Mouse (Mus musculus): ENCODE measurements around the gene Fank1. TPM values are rescaled to one million over a fixed set of nuclear protein-coding genes. Genes with fewer than 3 reads are reported as not detected.
"Not testable (repeated sequence)": the region's sequence is repeated elsewhere in the genome, so short reads cannot be mapped to it uniquely, and the experiment has no call there.

The Fank1 gene
- polyA plus RNA-seq, 1 experiment from 2014 or later, result 0.54 TPM

DNA sequence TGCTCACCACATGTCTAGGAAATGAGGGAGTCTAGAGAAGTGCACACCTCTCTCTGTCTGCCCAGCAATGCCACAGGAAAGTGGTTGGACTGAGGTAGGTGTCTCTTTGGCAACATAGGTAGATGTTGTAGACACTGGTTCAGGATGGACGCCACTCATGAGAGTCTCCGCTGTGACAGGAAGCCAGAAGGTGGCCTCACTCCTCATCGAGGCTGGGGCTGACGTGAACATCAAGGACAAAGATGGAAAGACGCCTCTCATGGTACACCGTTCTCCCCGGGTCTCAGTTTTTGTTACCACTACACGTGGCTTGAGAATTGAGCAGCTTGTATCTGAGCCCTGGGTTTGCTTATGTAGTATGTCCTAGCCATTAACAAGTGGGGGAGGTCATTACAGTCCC is 103.1 kb downstream of the Fank1 start:
- ATAC-seq (ENCODE audit: insufficient read depth, low FRiP score, low read depth), result no peak
- Histone ChIP-seq H3K9ac (no peak overlapping the region), H3K9me3 (no peaks in the 10 kb centered on the region), H3K4me3 (replicated peaks) (no peak overlapping the region), H3K4me1 (no peaks in the 10 kb centered on the region), H3K27me3 (replicated peaks) (no peaks in the 10 kb centered on the region), H3K27ac (no peak overlapping the region), H3K4me2 (no peak overlapping the region), H3K36me3 (no peaks in the 10 kb centered on the region)
- WGBS, result 88% methylated on average over 8 of the region's 8 CpGs

DNA sequence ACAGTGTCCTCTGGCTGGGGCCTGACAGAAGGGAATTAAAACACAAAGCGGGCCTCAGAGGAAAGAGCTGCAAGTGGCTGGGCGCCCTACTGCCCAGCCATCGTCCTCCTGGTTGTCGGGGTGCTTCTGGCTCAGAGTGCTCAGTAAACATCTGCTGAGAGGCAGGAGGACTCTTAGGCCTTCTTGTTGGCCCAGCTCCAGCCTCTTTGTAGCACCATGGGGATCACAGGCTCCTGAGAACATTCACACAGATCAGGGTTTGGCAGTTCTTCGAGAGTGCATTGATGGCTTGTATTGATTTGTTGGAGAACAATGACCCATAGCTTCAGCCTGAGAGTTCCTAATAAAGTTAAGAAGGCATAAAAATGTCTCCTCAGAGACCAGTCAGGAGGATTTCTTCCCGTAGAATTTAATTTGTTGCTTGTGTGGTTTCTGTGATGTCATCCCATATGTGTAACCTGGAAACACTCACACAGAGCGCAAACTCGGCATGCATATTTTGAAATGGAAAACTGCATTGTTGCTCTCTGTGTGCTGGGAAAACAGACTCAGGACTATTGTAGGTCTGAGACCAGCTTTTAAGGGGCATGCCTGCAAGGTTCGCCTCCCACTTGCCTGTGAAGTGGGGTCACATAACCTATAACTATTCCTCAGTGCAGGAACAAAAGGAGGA is 108.2 kb downstream of the Fank1 start:
- not testable (repeated sequence) for ATAC-seq (ENCODE audit: insufficient read depth, low FRiP score, low read depth); H3K9me3 ChIP-seq; H3K36me3 ChIP-seq; H3K9ac ChIP-seq; H3K4me2 ChIP-seq; H3K27ac ChIP-seq; H3K4me3 ChIP-seq (replicated peaks); H3K4me1 ChIP-seq; H3K27me3 ChIP-seq (replicated peaks)
- WGBS, result 63% methylated on average over 5 of the region's 9 CpGs

DNA sequence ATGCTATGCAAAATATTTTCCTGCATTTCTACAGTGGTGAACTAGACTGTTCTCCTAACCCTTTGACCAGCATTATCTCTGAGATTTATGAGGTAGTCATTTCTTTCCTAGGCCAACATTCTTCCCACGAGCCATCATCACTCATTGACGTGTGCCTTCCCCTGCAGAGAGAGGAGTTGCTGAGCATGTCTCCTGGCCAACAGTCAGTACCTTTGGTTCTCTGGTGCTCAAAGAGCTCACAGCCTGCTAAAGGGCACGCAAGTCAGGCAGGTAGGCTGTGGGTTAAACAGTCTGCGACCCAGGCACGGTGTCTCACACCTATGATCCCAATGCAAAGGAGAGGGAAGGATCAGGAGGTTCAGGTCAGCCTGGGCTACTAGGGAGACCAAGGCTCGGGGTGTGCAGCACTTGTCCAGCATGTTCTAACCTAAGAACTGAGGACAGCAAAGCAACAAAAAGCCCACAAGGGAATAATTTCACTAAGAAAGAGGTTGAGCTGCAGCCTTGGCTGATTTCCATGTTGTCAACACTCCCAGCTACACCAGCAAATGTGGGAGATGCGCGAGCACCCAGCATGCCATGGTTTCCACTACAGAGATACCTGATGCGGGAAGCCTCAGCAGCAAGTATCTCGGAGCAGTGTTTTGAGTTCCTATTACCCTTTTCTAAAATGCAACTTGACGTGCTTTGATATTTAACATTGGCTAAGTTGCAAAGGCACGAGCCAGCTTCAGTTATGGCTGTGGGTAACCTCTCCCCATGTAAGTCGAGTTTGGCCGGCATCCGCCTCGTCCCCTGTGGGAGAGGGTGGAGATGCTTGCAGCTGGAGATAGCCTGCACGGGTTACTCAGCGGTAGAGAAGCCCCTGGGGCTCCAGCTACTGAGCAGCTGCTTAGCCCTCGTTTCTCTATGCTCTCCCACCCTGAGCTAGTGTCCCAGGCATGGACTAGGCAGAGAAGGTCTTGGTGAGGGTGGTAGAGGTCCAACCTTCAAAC is 112.6 kb downstream of the Fank1 start:
- Histone ChIP-seq H3K36me3 (no peaks in the 10 kb centered on the region), H3K4me1 (no peaks in the 10 kb centered on the region), H3K9ac (no peak overlapping the region), H3K4me2 (no peak overlapping the region), H3K4me3 (replicated peaks) (no peak overlapping the region), H3K27me3 (replicated peaks) (no peaks in the 10 kb centered on the region), H3K27ac (no peak overlapping the region), H3K9me3 (no peaks in the 10 kb centered on the region)
- WGBS, result 82% methylated on average over 19 of the region's 19 CpGs
- no peak for ATAC-seq (ENCODE audit: insufficient read depth, low FRiP score, low read depth)

DNA sequence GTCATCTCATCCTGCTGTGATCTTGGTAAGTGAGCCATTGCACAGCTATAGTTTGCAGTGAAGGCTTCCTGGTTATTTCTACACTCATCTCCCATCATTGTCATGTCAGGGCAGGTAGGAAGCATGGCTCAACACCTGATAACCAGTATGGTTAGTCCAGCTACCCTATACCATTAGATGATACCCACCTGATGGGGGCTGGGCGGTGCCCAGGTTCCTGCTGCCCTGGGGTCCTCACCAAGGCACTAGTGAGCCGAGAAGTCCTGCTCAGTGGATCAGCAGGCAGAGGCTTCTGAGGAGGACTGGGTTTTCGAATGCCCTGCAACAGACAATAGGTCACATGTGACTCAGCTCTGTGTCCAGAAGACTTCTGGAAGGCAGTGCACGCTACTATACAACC is 113.3 kb downstream of the Fank1 start:
- Histone ChIP-seq H3K9ac (no peak overlapping the region), H3K27ac (no peak overlapping the region), H3K4me1 (no peaks in the 10 kb centered on the region), H3K9me3 (no peaks in the 10 kb centered on the region), H3K4me2 (no peak overlapping the region), H3K4me3 (replicated peaks) (no peak overlapping the region), H3K27me3 (replicated peaks) (no peaks in the 10 kb centered on the region), H3K36me3 (no peaks in the 10 kb centered on the region)
- no peak for ATAC-seq (ENCODE audit: insufficient read depth, low FRiP score, low read depth)
- 88% methylated on average over 4 of the region's 4 CpGs for WGBS

DNA sequence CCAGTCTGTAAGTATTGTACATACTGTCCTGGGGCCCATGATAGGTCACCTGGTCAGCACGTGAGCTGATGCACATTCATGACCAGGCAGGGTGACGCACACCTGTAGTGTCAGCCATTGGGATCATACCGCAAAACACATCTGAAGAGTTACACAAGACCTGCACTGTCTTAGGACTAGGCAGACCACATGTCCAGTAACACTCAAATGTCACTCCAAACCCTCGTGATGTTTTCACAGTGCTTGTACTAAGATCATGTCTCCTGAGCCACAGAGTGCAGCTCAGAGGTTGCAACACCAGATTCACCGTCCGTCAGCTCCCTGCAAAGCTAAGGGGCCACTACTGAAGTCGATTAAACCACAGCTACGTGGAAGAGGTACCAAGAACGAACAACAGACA is 114.6 kb downstream of the Fank1 start:
- Histone ChIP-seq H3K9me3 (no peaks in the 10 kb centered on the region), H3K9ac (no peak overlapping the region), H3K4me1 (no peaks in the 10 kb centered on the region), H3K4me3 (replicated peaks) (no peak overlapping the region), H3K27ac (no peak overlapping the region), H3K27me3 (replicated peaks) (no peaks in the 10 kb centered on the region), H3K36me3 (no peaks in the 10 kb centered on the region), H3K4me2 (no peak overlapping the region)
- no peak for ATAC-seq (ENCODE audit: insufficient read depth, low FRiP score, low read depth)
- 83% methylated on average over 9 of the region's 9 CpGs for WGBS

DNA sequence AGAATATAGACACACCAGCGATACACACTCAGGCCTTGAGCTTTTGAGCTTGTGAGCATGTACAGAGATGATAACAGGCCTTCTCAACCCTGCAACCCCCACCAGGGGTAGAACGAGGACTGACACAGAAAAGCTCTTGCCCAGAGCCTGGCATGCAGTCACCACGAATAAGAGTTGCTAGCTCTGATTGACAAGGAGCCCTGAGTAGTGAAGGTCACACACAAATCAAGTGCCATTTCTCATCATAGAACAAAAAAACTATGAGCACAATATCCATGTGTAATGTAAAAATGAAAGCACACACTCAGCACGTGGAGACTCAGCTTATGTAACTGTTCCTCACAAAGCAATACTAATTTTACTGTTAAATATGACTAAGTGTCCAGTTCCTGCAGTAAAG is 115.1 kb downstream of the Fank1 start:
- WGBS, result 73% methylated on average over 4 of the region's 4 CpGs
- ATAC-seq (ENCODE audit: insufficient read depth, low FRiP score, low read depth), result no peak

DNA sequence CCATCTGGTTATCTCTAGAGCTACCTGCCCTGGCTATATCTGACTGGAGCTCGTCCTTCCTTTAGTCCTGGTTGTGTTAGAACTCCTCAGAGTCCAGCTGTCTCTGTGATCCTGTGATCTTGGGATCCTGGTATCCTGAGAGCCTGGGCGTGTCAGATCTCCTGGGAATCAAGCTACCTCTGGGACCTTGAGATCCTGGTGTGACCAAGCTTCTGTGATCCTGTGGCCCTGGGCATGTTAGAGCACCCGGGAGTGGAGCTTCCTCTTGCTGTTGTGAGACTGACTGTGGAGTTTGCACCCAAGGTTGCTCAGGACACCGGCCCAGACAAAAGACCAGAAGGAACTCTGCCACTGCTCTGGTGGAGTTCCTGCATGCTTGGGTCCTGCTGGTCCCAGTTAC is 122.7 kb downstream of the Fank1 start:
- Histone ChIP-seq H3K9ac (no peak overlapping the region), H3K4me3 (replicated peaks) (no peak overlapping the region), H3K36me3 (no peaks in the 10 kb centered on the region), H3K4me1 (no peaks in the 10 kb centered on the region), H3K27me3 (replicated peaks) (no peaks in the 10 kb centered on the region), H3K9me3 (no peaks in the 10 kb centered on the region), H3K4me2 (no peak overlapping the region), H3K27ac (no peak overlapping the region)
- 76% methylated on average over 4 of the region's 4 CpGs for WGBS
- no peak for ATAC-seq (ENCODE audit: insufficient read depth, low FRiP score, low read depth)

More for the DNA sequence above, 115.1 kb downstream of the Fank1 start:
- no peaks in the 10 kb centered on the region for H3K36me3 ChIP-seq
- H3K27ac ChIP-seq, result no peak overlapping the region
- no peaks in the 10 kb centered on the region for H3K27me3 ChIP-seq (replicated peaks)
- H3K4me1 ChIP-seq, result no peaks in the 10 kb centered on the region
- no peak overlapping the region for H3K4me2 ChIP-seq
- H3K9ac ChIP-seq, result no peak overlapping the region
- no peaks in the 10 kb centered on the region for H3K9me3 ChIP-seq
- no peak overlapping the region for H3K4me3 ChIP-seq (replicated peaks)

DNA sequence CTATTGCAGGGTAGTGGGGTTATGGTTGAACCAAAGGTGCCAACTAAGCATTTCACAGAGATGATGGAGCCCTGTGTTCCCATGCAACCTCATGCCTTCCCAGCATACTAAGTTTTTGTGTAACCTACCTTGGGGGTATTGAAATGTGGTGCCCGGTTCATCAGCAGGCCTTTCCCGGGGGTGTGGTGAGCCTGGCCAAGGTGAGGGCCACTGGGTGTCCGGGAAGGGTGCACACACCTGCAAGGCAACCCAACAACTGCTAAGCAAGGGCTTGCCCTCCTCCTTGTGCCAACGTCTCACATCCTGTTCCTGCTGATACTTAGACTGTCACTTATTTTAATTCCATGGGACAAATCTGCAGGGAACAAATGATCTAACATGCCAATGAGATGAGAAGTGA is 132.3 kb downstream of the Fank1 start:
- no peak overlapping the region for H3K9ac ChIP-seq
- no peak overlapping the region for H3K27ac ChIP-seq
- H3K4me2 ChIP-seq, result no peak overlapping the region
- H3K4me3 ChIP-seq (replicated peaks), result no peak overlapping the region
- WGBS, result 80% methylated on average over 4 of the region's 4 CpGs
- H3K4me1 ChIP-seq, result no peaks in the 10 kb centered on the region
- H3K27me3 ChIP-seq (replicated peaks), result no peaks in the 10 kb centered on the region
- no peaks in the 10 kb centered on the region for H3K9me3 ChIP-seq
- no peaks in the 10 kb centered on the region for H3K36me3 ChIP-seq
- ATAC-seq (ENCODE audit: insufficient read depth, low FRiP score, low read depth), result no peak

DNA sequence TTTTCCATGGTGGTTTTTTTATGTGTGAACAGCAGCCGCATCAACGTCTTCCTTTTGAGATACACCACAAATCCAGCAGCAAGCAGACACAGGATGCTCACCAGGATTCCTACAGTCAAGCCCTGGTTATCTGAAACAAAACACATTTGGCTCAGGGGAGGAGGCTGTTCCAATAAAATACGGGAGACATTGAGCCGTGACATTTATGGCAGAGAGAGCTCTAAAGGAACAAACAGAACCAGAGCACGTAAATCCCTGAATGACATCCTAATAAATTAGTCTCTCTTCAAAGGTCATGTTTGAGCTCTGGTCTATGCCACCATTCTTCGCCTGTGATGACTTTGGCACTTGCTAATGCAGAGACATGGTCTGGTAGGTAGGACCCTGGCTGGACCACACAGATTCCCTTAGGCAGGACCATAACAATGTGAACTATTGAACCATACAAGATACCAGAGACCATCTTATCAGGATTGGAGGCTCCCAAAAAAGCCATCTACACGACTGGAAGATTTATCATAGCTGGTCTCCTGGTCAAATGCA is 133.2 kb downstream of the Fank1 start:
- no peak for ATAC-seq (ENCODE audit: insufficient read depth, low FRiP score, low read depth)
- no peak overlapping the region for H3K4me3 ChIP-seq (replicated peaks)
- H3K4me2 ChIP-seq, result no peak overlapping the region
- H3K36me3 ChIP-seq, result no peaks in the 10 kb centered on the region
- H3K27ac ChIP-seq, result no peak overlapping the region
- no peaks in the 10 kb centered on the region for H3K27me3 ChIP-seq (replicated peaks)
- WGBS, result 46% methylated on average over 7 of the region's 7 CpGs
- H3K9ac ChIP-seq, result no peak overlapping the region
- no peaks in the 10 kb centered on the region for H3K9me3 ChIP-seq
- no peaks in the 10 kb centered on the region for H3K4me1 ChIP-seq

DNA sequence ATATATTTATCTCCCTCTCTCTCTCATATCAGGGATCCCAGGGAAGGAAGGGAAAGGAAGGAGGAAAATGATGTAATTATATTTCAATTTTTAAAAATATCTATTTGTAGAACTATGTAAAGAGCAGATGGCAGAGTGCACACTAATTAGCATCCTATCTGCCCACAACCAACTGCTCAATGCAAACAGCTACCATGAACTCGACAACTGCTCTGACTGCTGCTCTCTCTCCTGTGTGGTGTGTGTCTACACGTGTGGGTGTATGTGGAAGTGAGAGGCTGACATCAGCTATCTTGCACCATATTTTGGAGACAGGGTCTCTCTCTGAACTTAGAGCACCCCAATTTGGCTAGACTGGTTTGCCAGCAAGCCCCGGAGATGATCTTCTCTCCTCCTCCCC is 135.2 kb downstream of the Fank1 start:
- Histone ChIP-seq H3K27me3 (replicated peaks) (no peaks in the 10 kb centered on the region), H3K4me2 (no peak overlapping the region), H3K4me3 (replicated peaks) (no peak overlapping the region), H3K9ac (no peak overlapping the region), H3K36me3 (no peaks in the 10 kb centered on the region), H3K27ac (no peak overlapping the region), H3K4me1 (no peaks in the 10 kb centered on the region), H3K9me3 (no peaks in the 10 kb centered on the region)
- ATAC-seq (ENCODE audit: insufficient read depth, low FRiP score, low read depth), result no peak
- 82% methylated on average over 3 of the region's 3 CpGs for WGBS

DNA sequence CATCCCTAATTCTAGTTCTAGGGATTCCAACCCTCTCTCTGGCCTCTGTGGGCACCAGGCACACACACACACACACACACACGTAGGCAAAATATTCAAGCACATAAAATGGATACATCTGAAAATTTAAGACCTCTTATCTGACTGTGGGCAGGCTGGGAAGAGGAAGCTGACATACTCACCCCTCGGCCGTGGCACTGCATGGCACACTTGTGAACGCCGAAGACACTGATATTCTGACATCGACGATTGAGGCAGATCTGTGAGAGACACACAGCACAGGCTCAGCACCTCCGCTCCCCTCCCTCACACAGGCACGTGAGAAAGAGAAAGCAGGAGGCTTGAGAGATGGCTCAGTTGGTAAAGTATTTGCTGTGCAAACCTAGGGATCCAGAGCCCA is 139.6 kb downstream of the Fank1 start:
- no peak overlapping the region for H3K9ac ChIP-seq
- no peaks in the 10 kb centered on the region for H3K9me3 ChIP-seq
- H3K4me1 ChIP-seq, result no peaks in the 10 kb centered on the region
- WGBS, result 86% methylated on average over 9 of the region's 9 CpGs
- no peak overlapping the region for H3K4me3 ChIP-seq (replicated peaks)
- no peak overlapping the region for H3K4me2 ChIP-seq
- H3K27me3 ChIP-seq (replicated peaks), result no peaks in the 10 kb centered on the region
- no peak overlapping the region for H3K27ac ChIP-seq
- ATAC-seq (ENCODE audit: insufficient read depth, low FRiP score, low read depth), result no peak
- no peaks in the 10 kb centered on the region for H3K36me3 ChIP-seq

DNA sequence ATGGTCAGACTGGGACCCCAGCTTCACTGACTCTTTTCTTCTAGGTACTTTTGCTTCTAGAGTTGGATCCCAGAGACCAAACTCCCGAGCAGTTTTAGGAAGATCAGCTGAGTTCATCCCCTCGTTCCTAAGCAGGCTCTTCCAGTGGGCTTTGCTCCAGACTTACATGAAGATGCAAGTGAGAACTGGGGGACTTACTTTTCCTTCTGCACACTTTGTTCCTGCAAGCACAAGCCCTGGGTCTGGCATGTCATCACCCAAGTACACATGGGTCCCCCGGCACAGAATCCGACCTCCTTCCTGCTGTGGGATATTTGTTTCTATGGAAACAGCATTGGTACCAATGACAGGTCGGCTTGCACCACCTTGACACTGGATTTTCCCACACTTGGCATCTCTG is 142.6 kb downstream of the Fank1 start:
- ATAC-seq (ENCODE audit: insufficient read depth, low FRiP score, low read depth), result no peak
- Histone ChIP-seq H3K4me2 (no peak overlapping the region), H3K9me3 (no peaks in the 10 kb centered on the region), H3K9ac (no peak overlapping the region), H3K27me3 (replicated peaks) (no peaks in the 10 kb centered on the region), H3K36me3 (no peaks in the 10 kb centered on the region), H3K4me1 (0 out of 2 replicates have a peak, but pooled peaks cover 4% of the 10 kb centered on the region), H3K27ac (no peak overlapping the region), H3K4me3 (replicated peaks) (no peak overlapping the region)
- 67% methylated on average over 5 of the region's 5 CpGs for WGBS

All from stomach, embryonic 15.5 days (tissue).